Mouse (Mus musculus): ENCODE data around the gene Il1r2. TPM values are rescaled to one million over a fixed set of nuclear protein-coding genes. Genes with fewer than 3 reads are reported as not detected.

Il1r2 gene
- polyA plus RNA-seq, 1 experiment from 2014 or later, result 0.15 TPM

GRCm38 (mm10) chr1:40064508-40064907 is 9.4 kb upstream of the Il1r2 start:
- Histone ChIP-seq H3K27me3 (no peaks in the 10 kb centered on the region), H3K9me3 (no peaks in the 10 kb centered on the region), H3K9ac (replicated peaks) (no peak overlapping the region), H3K4me3 (replicated peaks) (no peak overlapping the region), H3K4me1 (replicated peaks) (no peaks in the 10 kb centered on the region; the same call in 1 of the 2 replicates), H3K4me2 (replicated peaks) (no peak overlapping the region), H3K36me3 (no peaks in the 10 kb centered on the region), H3K27ac (no peak overlapping the region)
- no peak for ATAC-seq
- WGBS, result 94% methylated on average over 8 of the region's 8 CpGs

- Histone ChIP-seq H3K27me3 (no peaks in the 10 kb centered on the region), H3K27ac (no peak overlapping the region), H3K9me3 (no peaks in the 10 kb centered on the region), H3K4me3 (replicated peaks) (no peak overlapping the region), H3K9ac (replicated peaks) (no peak overlapping the region), H3K4me2 (replicated peaks) (no peak overlapping the region), H3K36me3 (no peaks in the 10 kb centered on the region), H3K4me1 (replicated peaks) (0 out of 2 replicates have a peak, but pooled peaks cover 3% of the 10 kb centered on the region)
- 79% methylated on average over 4 of the region's 4 CpGs for WGBS
- ATAC-seq, result no peak
These were observed 1.3 kb upstream of the Il1r2 start for GRCm38 (mm10) chr1:40072558-40072957.

- Histone ChIP-seq H3K27me3 (no peaks in the 10 kb centered on the region), H3K27ac (no peak overlapping the region), H3K36me3 (no peaks in the 10 kb centered on the region), H3K4me3 (replicated peaks) (no peak overlapping the region), H3K9me3 (no peaks in the 10 kb centered on the region), H3K4me2 (replicated peaks) (no peak overlapping the region), H3K9ac (replicated peaks) (no peak overlapping the region), H3K4me1 (replicated peaks) (0 out of 2 replicates have a peak, but pooled peaks cover under 1% of the 10 kb centered on the region)
- no peak for ATAC-seq
- WGBS, result 93% methylated on average over 2 of the region's 2 CpGs
These were observed 3.4 kb downstream of the Il1r2 start for GRCm38 (mm10) chr1:40077328-40077727.

- no peak overlapping the region for H3K27ac ChIP-seq
- no peak for ATAC-seq
- peaks cover 14% of the 10 kb centered on the region for H3K4me1 ChIP-seq (replicated peaks)
- peaks cover 10% of the 10 kb centered on the region; the same call in 1 of the 2 replicates for H3K27me3 ChIP-seq
- H3K4me2 ChIP-seq (replicated peaks), result no peak overlapping the region
- no peak overlapping the region for H3K9ac ChIP-seq (replicated peaks)
- H3K9me3 ChIP-seq, result no peaks in the 10 kb centered on the region
- H3K4me3 ChIP-seq (replicated peaks), result no peak overlapping the region
- H3K36me3 ChIP-seq, result no peaks in the 10 kb centered on the region
- 74% methylated on average over 2 of the region's 2 CpGs for WGBS
These were observed 7.2 kb downstream of the Il1r2 start for GRCm38 (mm10) chr1:40081041-40081440.

- Histone ChIP-seq H3K9me3 (no peaks in the 10 kb centered on the region), H3K4me2 (replicated peaks) (peak overlapping the region; percentile 67; the same call in 1 of the 2 replicates), H3K27ac (no peak overlapping the region), H3K4me1 (replicated peaks) (peaks cover 14% of the 10 kb centered on the region), H3K4me3 (replicated peaks) (no peak overlapping the region), H3K36me3 (no peaks in the 10 kb centered on the region), H3K9ac (replicated peaks) (no peak overlapping the region), H3K27me3 (peaks cover 15% of the 10 kb centered on the region)
- ATAC-seq, result no peak
- 70% methylated on average over 3 of the region's 3 CpGs for WGBS
These were observed 10.5 kb downstream of the Il1r2 start for GRCm38 (mm10) chr1:40084386-40084785.

GRCm38 (mm10) chr1:40085403-40086182 is 11.7 kb downstream of the Il1r2 start:
- peak; percentile 86 for ATAC-seq
- Histone ChIP-seq H3K27me3 (peaks cover 15% of the 10 kb centered on the region), H3K27ac (no peak overlapping the region), H3K4me2 (replicated peaks) (peak overlapping the region; percentile 67), H3K4me3 (replicated peaks) (peak overlapping the region; percentile 46), H3K4me1 (replicated peaks) (peaks cover 14% of the 10 kb centered on the region), H3K9me3 (no peaks in the 10 kb centered on the region), H3K9ac (replicated peaks) (peak overlapping the region; percentile 60), H3K36me3 (no peaks in the 10 kb centered on the region)
- WGBS, result 4% methylated on average over 25 of the region's 25 CpGs

DNA sequence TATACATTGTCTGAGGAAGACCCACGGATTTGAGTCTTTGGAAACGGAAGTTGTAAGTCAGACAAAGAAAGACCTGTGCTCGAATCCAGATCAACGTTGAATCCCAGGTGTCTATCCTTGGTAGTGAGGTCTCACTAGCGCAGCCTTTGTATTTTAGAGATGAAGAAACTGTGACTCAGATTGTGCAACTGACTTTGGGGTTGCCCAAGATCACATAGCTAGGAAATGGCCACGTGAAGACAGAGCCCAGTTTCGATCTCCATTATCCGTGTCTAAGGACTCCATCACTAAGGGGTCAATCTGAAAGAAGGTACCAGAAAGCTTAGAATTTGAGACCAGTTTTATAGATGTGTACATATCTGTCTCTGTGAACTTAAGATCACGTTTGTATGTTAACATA is 17.3 kb downstream of the Il1r2 start:
- Histone ChIP-seq H3K4me2 (replicated peaks) (no peak overlapping the region), H3K9me3 (no peaks in the 10 kb centered on the region), H3K27me3 (peaks cover 5% of the 10 kb centered on the region; the same call in 1 of the 2 replicates), H3K36me3 (no peaks in the 10 kb centered on the region), H3K4me3 (replicated peaks) (no peak overlapping the region), H3K27ac (no peak overlapping the region), H3K4me1 (replicated peaks) (no peaks in the 10 kb centered on the region), H3K9ac (replicated peaks) (no peak overlapping the region)
- ATAC-seq, result no peak
- WGBS, result 88% methylated on average over 9 of the region's 9 CpGs

- Histone ChIP-seq H3K4me2 (replicated peaks) (no peak overlapping the region), H3K27ac (no peak overlapping the region), H3K36me3 (no peaks in the 10 kb centered on the region), H3K27me3 (no peaks in the 10 kb centered on the region), H3K9me3 (no peaks in the 10 kb centered on the region), H3K4me1 (replicated peaks) (no peaks in the 10 kb centered on the region), H3K9ac (replicated peaks) (no peak overlapping the region), H3K4me3 (replicated peaks) (no peak overlapping the region)
- no peak for ATAC-seq
- 75% methylated on average over 6 of the region's 6 CpGs for WGBS
These were observed 18.7 kb downstream of the Il1r2 start for GRCm38 (mm10) chr1:40092541-40092940.

DNA sequence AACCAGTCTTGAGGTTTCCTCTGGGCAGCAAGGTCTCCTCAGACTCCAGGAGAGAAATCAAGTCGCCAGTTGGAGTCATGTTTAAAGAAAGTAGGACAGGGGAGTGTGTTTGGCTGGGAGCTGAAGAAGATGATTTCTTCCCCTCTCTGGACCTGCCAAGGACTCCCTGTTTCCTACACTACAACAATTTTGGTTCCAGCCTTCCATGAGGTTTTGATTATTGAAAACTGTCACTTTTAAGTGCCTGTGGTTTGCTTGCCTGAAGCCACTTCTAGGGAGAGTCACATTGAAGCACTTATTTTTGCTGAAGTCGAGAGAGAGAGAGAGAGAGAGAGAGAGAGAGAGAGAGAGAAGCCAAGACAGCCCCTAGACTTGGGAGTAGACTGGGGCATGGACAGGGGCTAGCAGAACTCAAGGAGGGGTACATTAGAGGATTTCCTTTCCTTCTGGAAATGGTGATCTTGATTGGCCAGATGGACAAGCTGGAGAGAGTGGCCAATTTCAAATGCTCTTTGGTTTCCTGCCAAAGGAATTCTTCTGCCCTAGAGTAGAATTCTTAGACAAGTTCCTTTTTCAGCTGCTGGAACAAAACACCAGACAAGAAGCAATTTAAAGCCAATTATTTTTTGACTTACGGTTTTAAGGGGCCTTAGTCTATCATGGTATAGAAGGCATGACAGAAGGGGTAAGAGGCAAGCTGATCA is 20.9 kb downstream of the Il1r2 start:
- Histone ChIP-seq H3K27ac (no peak overlapping the region), H3K9me3 (no peaks in the 10 kb centered on the region)
- no peak for ATAC-seq

DNA sequence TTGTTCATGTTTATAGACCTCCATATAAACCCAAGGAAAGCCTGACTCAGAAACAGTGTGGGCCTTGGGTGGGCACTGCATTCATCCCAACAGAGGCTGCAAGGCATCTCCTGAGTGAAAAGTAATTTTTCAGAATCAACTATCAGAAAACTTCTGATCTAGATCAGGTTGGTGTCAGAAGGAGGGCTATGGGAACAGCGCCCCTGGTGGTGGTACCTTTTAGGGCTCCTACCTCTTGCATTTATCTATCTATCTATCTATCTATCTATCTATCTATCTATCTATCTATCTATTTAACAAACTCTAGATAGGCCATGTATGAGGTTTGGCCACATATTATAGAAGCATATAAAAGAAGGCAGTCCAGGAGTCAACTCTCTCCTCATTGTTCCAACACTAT is 21.7 kb downstream of the Il1r2 start:
- WGBS, result 33% methylated on average over 1 of the region's 1 CpGs
- Histone ChIP-seq H3K36me3 (no peaks in the 10 kb centered on the region), H3K4me1 (replicated peaks) (no peaks in the 10 kb centered on the region), H3K9ac (replicated peaks) (no peak overlapping the region), H3K27ac (no peak overlapping the region), H3K9me3 (no peaks in the 10 kb centered on the region), H3K4me3 (replicated peaks) (no peak overlapping the region), H3K4me2 (replicated peaks) (no peak overlapping the region), H3K27me3 (no peaks in the 10 kb centered on the region)
- no peak for ATAC-seq

More for the DNA sequence above, 20.9 kb downstream of the Il1r2 start:
- Histone ChIP-seq H3K4me1 (replicated peaks) (no peaks in the 10 kb centered on the region), H3K4me2 (replicated peaks) (no peak overlapping the region), H3K27me3 (no peaks in the 10 kb centered on the region), H3K36me3 (no peaks in the 10 kb centered on the region), H3K9ac (replicated peaks) (no peak overlapping the region), H3K4me3 (replicated peaks) (no peak overlapping the region)
- 85% methylated on average over 3 of the region's 3 CpGs for WGBS

GRCm38 (mm10) chr1:40106306-40106705 is 32.4 kb downstream of the Il1r2 start:
- Histone ChIP-seq H3K4me2 (replicated peaks) (no peak overlapping the region), H3K9ac (replicated peaks) (no peak overlapping the region), H3K4me1 (replicated peaks) (no peaks in the 10 kb centered on the region), H3K27me3 (no peaks in the 10 kb centered on the region), H3K9me3 (no peaks in the 10 kb centered on the region), H3K27ac (no peak overlapping the region), H3K36me3 (no peaks in the 10 kb centered on the region), H3K4me3 (replicated peaks) (no peak overlapping the region)
- no peak for ATAC-seq
- WGBS, result 85% methylated on average over 4 of the region's 4 CpGs

GRCm38 (mm10) chr1:40106719-40107118 is 32.8 kb downstream of the Il1r2 start:
- H3K9me3 ChIP-seq, result no peaks in the 10 kb centered on the region
- no peak overlapping the region for H3K4me3 ChIP-seq (replicated peaks)
- ATAC-seq, result no peak
- no peak overlapping the region for H3K27ac ChIP-seq
- H3K9ac ChIP-seq (replicated peaks), result no peak overlapping the region
- H3K36me3 ChIP-seq, result no peaks in the 10 kb centered on the region
- H3K4me1 ChIP-seq (replicated peaks), result no peaks in the 10 kb centered on the region
- WGBS, result 81% methylated on average over 4 of the region's 4 CpGs
- H3K4me2 ChIP-seq (replicated peaks), result no peak overlapping the region
- H3K27me3 ChIP-seq, result no peaks in the 10 kb centered on the region

Measured in midbrain, embryonic 13.5 days (tissue).